Mouse (Mus musculus) midbrain, embryonic 12.5 days (tissue): ENCODE data around the gene Tmed2. TPM values are rescaled to one million over a fixed set of nuclear protein-coding genes. Genes with fewer than 3 reads are reported as not detected.
"Not testable (repeated sequence)": the region's sequence is repeated elsewhere in the genome, so short reads cannot be mapped to it uniquely, and the experiment has no call there.

Source experiments
- ATAC-seq: fragments of 200-750 bp; cut with Nextera tagmentation; 2 replicates; pipeline ENCODE4 v1.8.0; 2017; ENCODE audit warnings: low read depth, moderate TSS enrichment, moderate library complexity; ENCODE audit not compliant: low FRiP score
- H3K27ac ChIP-seq: fragments of 300-500 bp; sonication (generic); replicated peaks from 2 replicates; pipeline ENCODE4 v1.5.1; 2016; ENCODE audit warnings: mild to moderate bottlenecking
- H3K27me3 ChIP-seq: fragments of 300-500 bp; sonication (generic); 2 replicates; pipeline ENCODE4 v1.6.1; 2016; ENCODE audit warnings: mild to moderate bottlenecking
- H3K36me3 ChIP-seq: fragments of 300-500 bp; sonication (generic); 2 replicates; pipeline ENCODE4 v1.6.1; 2016
- H3K4me1 ChIP-seq: fragments of 300-500 bp; sonication (generic); 2 replicates; pipeline ENCODE4 v1.6.1; 2016
- H3K4me2 ChIP-seq: fragments of 300-500 bp; sonication (generic); replicated peaks from 2 replicates; pipeline ENCODE4 v1.6.1; 2016; ENCODE audit warnings: mild to moderate bottlenecking, moderate library complexity
- H3K4me3 ChIP-seq: fragments of 300-500 bp; sonication (generic); 2 replicates; pipeline ENCODE4 v1.5.1; 2016; ENCODE audit warnings: mild to moderate bottlenecking
- H3K9ac ChIP-seq: fragments of 300-500 bp; sonication (generic); replicated peaks from 2 replicates; pipeline ENCODE4 v1.6.1; 2016; ENCODE audit warnings: mild to moderate bottlenecking, moderate library complexity
- H3K9me3 ChIP-seq: fragments of 300-500 bp; sonication (generic); 2 replicates; pipeline ENCODE4 v1.6.1; 2016; ENCODE audit warnings: mild to moderate bottlenecking
- WGBS: fragments of 180-500 bp; shearing (Covaris S2); methylation state at CpG from one replicate; pipeline ENCODE4 v1.1.7; 2016; 5-methylcytosine and 5-hydroxymethylcytosine counted together
- polyA plus RNA-seq: library from polyadenylated mRNA; unstranded; fragments of >200 nt; fragmentation: Nextera tagmentation; extraction: Ambion mirVana; gene quantifications from 2 replicates; pipeline ENCODE4 v1.2.1, GENCODE M21; 2016

Gene Tmed2
- polyA plus RNA-seq, 1 experiment from 2014 or later = 376 TPM

GRCm38 (mm10) chr5:124598224-124599174, 58.0 kb downstream of the Tmed2 start:
- peak; percentile 100 for ATAC-seq
- WGBS = 6% methylated on average over 29 of the region's 30 CpGs
- Histone ChIP-seq H3K4me2 (peak overlapping the region; percentile 91), H3K27me3 (no peaks in the 10 kb centered on the region), H3K4me3 (peak overlapping the region; percentile 81), H3K36me3 (peaks cover 52% of the 10 kb centered on the region), H3K9ac (peak overlapping the region; percentile 72), H3K4me1 (peaks cover 15% of the 10 kb centered on the region), H3K9me3 (no peaks in the 10 kb centered on the region), H3K27ac (no peak overlapping the region)

DNA sequence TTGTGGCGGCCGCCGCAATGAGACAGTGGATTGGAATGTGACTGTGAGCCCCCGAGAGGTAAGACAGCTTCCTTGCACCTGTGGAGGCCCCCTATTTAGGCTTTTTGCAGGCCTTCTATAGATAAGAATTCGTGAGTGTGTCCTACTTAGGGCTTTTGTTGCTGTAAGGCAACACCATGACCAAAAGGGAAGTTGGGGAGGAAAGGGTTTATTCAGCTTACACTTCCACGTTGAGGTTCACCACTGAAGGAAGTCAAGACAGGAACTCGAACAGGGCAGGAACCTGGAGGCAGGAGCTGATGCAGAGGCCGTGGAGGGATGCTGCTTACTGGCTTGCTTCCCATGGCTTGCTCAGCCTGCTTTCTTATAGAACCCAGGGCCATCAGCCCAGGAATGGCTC, 59.2 kb downstream of the Tmed2 start:
- 73% methylated on average over 8 of the region's 8 CpGs for WGBS
- H3K9me3 ChIP-seq, ATAC-seq, H3K27ac ChIP-seq, H3K27me3 ChIP-seq, H3K9ac ChIP-seq: not testable (repeated sequence)
- peaks cover 15% of the 10 kb centered on the region for H3K4me1 ChIP-seq
- peak overlapping the region; percentile 81; the same call in 1 of the 2 replicates for H3K4me3 ChIP-seq
- peak overlapping the region; percentile 91 for H3K4me2 ChIP-seq
- peaks cover 40% of the 10 kb centered on the region for H3K36me3 ChIP-seq

Other genes starting within 250 kb of the Tmed2 start
- gene Mphosph9, start 212.7 kb upstream of the Tmed2 start, polyA plus RNA-seq = 18.1 and 19.6 TPM in 2 replicates
- 22.8 and 23.7 TPM in 2 replicates for gene 2810006K23Rik, start 212.6 kb upstream of the Tmed2 start, polyA plus RNA-seq
- 107 and 111 TPM in 2 replicates for gene Cdk2ap1, start 177.6 kb upstream of the Tmed2 start, polyA plus RNA-seq
- 110 and 111 TPM in 2 replicates for gene Sbno1, start 114.7 kb upstream of the Tmed2 start, polyA plus RNA-seq
- gene Kmt5a, start 100.8 kb upstream of the Tmed2 start, polyA plus RNA-seq = 48.5 and 52.8 TPM in 2 replicates
- gene Rilpl2, start 62.3 kb upstream of the Tmed2 start, polyA plus RNA-seq = 19.0 and 20.3 TPM in 2 replicates
- 26.2 and 28.9 TPM in 2 replicates for gene Snrnp35, start 57.6 kb upstream of the Tmed2 start, polyA plus RNA-seq
- gene Rilpl1, start 9.3 kb upstream of the Tmed2 start, polyA plus RNA-seq = 17.0 and 17.6 TPM in 2 replicates
- gene Ddx55, start 12.2 kb downstream of the Tmed2 start, polyA plus RNA-seq = 21.0 and 22.0 TPM in 2 replicates
- gene Eif2b1, start 38.4 kb downstream of the Tmed2 start, polyA plus RNA-seq = 71.2 and 75.7 TPM in 2 replicates
- 72.4 and 74.3 TPM in 2 replicates for gene Gtf2h3, start 38.4 kb downstream of the Tmed2 start, polyA plus RNA-seq
- gene Atp6v0a2, start 87.9 kb downstream of the Tmed2 start, polyA plus RNA-seq = 50.3 and 59.6 TPM in 2 replicates
- 0.09 and 0.14 TPM in 2 replicates for gene Dnah10, start 184.4 kb downstream of the Tmed2 start, polyA plus RNA-seq